Mouse (Mus musculus): ENCODE results near the gene Ing5. TPM values are rescaled to one million over a fixed set of nuclear protein-coding genes. Genes with fewer than 3 reads are reported as not detected.
"Not testable (repeated sequence)": the region's sequence is repeated elsewhere in the genome, so short reads cannot be mapped to it uniquely, and the experiment has no call there.

The Ing5 gene
- total and polyA plus RNA-seq, 3 experiments = 5.4 to 15.1 (median 13.0) TPM

DNA sequence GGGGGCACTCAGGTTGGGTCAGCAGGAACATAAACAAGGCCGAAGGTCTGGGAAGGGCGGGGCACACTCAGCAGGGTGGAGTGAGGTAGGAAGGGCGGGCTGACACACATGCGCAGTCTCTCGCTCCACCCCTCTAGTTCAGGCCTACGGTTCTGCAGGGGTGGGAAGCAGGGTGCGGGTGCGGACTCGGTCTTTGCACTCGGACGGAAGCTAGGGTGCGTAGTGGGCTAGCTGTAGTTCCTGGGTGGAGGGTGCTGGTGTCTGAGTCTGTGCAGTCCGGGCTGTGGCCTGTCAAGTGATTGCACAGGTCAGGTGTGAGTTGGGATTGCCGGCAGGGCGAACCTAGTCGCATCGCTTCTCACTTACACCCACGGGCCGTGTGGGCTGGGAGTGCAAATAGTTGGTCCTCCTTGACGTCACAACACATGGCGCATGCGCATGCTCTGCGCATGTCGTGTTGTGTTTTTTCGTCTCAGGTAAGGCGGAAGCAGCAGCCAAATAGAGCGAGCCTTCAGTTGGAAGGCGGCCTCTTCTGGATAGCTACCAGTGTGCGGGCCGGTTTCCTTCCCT is 21.4 kb downstream of the Ing5 start:
- intact Hi-C loops (cut with DNase I) = no loop called here
- H3K27me3 ChIP-seq (ENCODE audit: control insufficient read depth, insufficient read depth, low read length) = no peaks in the 10 kb centered on the region
- 1% methylated on average over 30 of the region's 30 CpGs for WGBS

GRCm38 (mm10) chr1:93825771-93826539 is 22.2 kb downstream of the Ing5 start:
- TF ChIP-seq CTCF (IDR thresholded peaks at IDR 0.05) (no peak), POLR2A (IDR thresholded peaks at IDR 0.05; ENCODE audit: insufficient read depth, low read depth, low read length) (no peak), EP300 (IDR thresholded peaks at IDR 0.05; ENCODE audit: insufficient read depth, low read depth, low read length) (no peak)
- Histone ChIP-seq H3K27me3 (ENCODE audit: control insufficient read depth, insufficient read depth, low read length) (no peaks in the 10 kb centered on the region), H3K36me3 (ENCODE audit: control insufficient read depth, insufficient read depth, low read length) (no peaks in the 10 kb centered on the region), H3K27ac (peak overlapping the region; percentile 91), H3K9ac (ENCODE audit: low read depth, low read length) (peak overlapping the region; percentile 67), H3K4me3 (peak overlapping the region; percentile 65), H3K79me2 (replicated peaks; ENCODE audit: control insufficient read depth, insufficient read depth, low read length) (no peaks in the 10 kb centered on the region), H3K4me1 (ENCODE audit: control insufficient read depth, insufficient read depth, low read length) (peaks cover 3% of the 10 kb centered on the region)
- intact Hi-C loops (cut with DNase I) = no loop called here
- WGBS = 44% methylated on average over 27 of the region's 27 CpGs
- peak in 1 of 2 experiments; percentile 41 for DNase-seq

More for the DNA sequence above, 21.4 kb downstream of the Ing5 start:
- peak; percentile 94 to 96 for DNase-seq
- H3K36me3 ChIP-seq (ENCODE audit: control insufficient read depth, insufficient read depth, low read length) = no peaks in the 10 kb centered on the region
- no peaks in the 10 kb centered on the region for H3K79me2 ChIP-seq (replicated peaks; ENCODE audit: control insufficient read depth, insufficient read depth, low read length)
- H3K9ac ChIP-seq (ENCODE audit: low read depth, low read length) = peak overlapping the region; percentile 67
- peak overlapping the region; percentile 65 for H3K4me3 ChIP-seq
- peaks cover 3% of the 10 kb centered on the region for H3K4me1 ChIP-seq (ENCODE audit: control insufficient read depth, insufficient read depth, low read length)
- H3K27ac ChIP-seq = peak overlapping the region; percentile 91
- peak; percentile 39 for TF ChIP-seq CTCF (IDR thresholded peaks at IDR 0.05)
- peak; percentile 99 for TF ChIP-seq POLR2A (IDR thresholded peaks at IDR 0.05; ENCODE audit: insufficient read depth, low read depth, low read length)
- TF ChIP-seq EP300 (IDR thresholded peaks at IDR 0.05; ENCODE audit: insufficient read depth, low read depth, low read length) = peak; percentile 43; the same call in 1 of the 2 replicates

DNA sequence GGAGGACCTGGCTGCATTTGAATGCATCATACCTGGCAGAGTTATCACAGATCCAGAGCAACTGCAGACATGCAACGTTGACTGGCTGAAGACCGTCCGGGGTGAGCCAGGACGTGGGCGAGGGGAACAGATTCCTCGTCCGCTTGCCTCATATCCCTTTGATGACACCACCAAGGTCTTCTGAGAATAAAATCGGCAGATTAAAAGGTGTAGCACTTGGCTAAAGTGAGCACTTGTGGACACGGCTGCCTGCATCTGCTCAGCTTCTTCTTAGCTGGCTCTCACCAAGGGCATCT is 22.7 kb downstream of the Ing5 start:
- Histone ChIP-seq H3K4me3 (no peak overlapping the region), H3K27me3 (ENCODE audit: control insufficient read depth, insufficient read depth, low read length) (no peaks in the 10 kb centered on the region), H3K27ac (no peak overlapping the region), H3K4me1 (ENCODE audit: control insufficient read depth, insufficient read depth, low read length) (peaks cover 3% of the 10 kb centered on the region), H3K36me3 (ENCODE audit: control insufficient read depth, insufficient read depth, low read length) (no peaks in the 10 kb centered on the region), H3K9ac (ENCODE audit: low read depth, low read length) (no peak overlapping the region), H3K79me2 (replicated peaks; ENCODE audit: control insufficient read depth, insufficient read depth, low read length) (no peaks in the 10 kb centered on the region)
- intact Hi-C loops (cut with DNase I) = no loop called here
- no peak for DNase-seq
- TF ChIP-seq POLR2A (IDR thresholded peaks at IDR 0.05; ENCODE audit: insufficient read depth, low read depth, low read length) (no peak), CTCF (IDR thresholded peaks at IDR 0.05) (no peak), EP300 (IDR thresholded peaks at IDR 0.05; ENCODE audit: insufficient read depth, low read depth, low read length) (no peak)
- WGBS = 88% methylated on average over 9 of the region's 9 CpGs

GRCm38 (mm10) chr1:93832754-93833360 is 29.1 kb downstream of the Ing5 start:
- H3K4me1 ChIP-seq (ENCODE audit: control insufficient read depth, insufficient read depth, low read length); H3K27me3 ChIP-seq (ENCODE audit: control insufficient read depth, insufficient read depth, low read length); H3K79me2 ChIP-seq (replicated peaks; ENCODE audit: control insufficient read depth, insufficient read depth, low read length); DNase-seq; H3K4me3 ChIP-seq; H3K9ac ChIP-seq (ENCODE audit: low read depth, low read length); H3K36me3 ChIP-seq (ENCODE audit: control insufficient read depth, insufficient read depth, low read length); H3K27ac ChIP-seq: not testable (repeated sequence)
- 61% methylated on average over 3 of the region's 4 CpGs for WGBS
- intact Hi-C loops (cut with DNase I) = loop anchor here (10.0 kb wide), 2 partner anchors 82 to 242 kb away; partner anchors contain the start of gene Gal3st2b
- TF ChIP-seq CTCF (IDR thresholded peaks at IDR 0.05) = peak; percentile 52

DNA sequence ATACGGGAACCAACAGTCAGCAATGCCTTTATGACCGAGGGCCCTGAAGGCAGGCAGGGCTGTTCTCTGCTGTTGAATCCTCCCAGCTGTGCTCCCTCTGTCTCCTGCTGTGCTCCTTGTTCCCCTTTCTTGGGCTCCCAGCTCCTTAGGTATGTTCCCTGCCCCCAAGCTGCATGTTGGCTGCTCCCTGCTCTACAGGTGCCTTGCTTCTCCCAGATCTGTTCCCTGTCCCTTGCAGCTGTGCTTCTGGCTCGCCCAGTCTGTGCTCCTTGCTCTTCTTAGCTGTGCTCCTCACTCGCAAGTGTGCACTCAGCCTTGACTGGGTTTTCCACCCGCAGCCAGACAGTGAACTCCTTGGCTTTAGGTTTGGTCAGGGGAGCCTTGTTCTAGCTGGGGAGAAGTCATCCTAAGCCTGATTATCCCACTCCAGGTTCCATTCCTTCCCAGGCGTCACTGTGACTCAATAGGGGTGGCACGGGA is 30.9 kb downstream of the Ing5 start:
- H3K36me3 ChIP-seq (ENCODE audit: control insufficient read depth, insufficient read depth, low read length) = no peaks in the 10 kb centered on the region
- WGBS = 84% methylated on average over 7 of the region's 7 CpGs
- H3K9ac ChIP-seq (ENCODE audit: low read depth, low read length) = no peak overlapping the region
- no peak overlapping the region for H3K4me3 ChIP-seq
- DNase-seq = no peak
- no peaks in the 10 kb centered on the region for H3K4me1 ChIP-seq (ENCODE audit: control insufficient read depth, insufficient read depth, low read length)
- H3K79me2 ChIP-seq (replicated peaks; ENCODE audit: control insufficient read depth, insufficient read depth, low read length) = no peaks in the 10 kb centered on the region
- no peak for TF ChIP-seq POLR2A (IDR thresholded peaks at IDR 0.05; ENCODE audit: insufficient read depth, low read depth, low read length)
- no peak for TF ChIP-seq CTCF (IDR thresholded peaks at IDR 0.05)
- no peak for TF ChIP-seq EP300 (IDR thresholded peaks at IDR 0.05; ENCODE audit: insufficient read depth, low read depth, low read length)
- H3K27ac ChIP-seq = no peak overlapping the region
- intact Hi-C loops (cut with DNase I) = loop anchor here (10.0 kb wide), 2 partner anchors 80 to 240 kb away; partner anchors contain the start of gene Gal3st2b
- H3K27me3 ChIP-seq (ENCODE audit: control insufficient read depth, insufficient read depth, low read length) = no peaks in the 10 kb centered on the region

GRCm38 (mm10) chr1:93835211-93835610 is 31.4 kb downstream of the Ing5 start:
- Histone ChIP-seq H3K9ac (ENCODE audit: low read depth, low read length) (no peak overlapping the region), H3K79me2 (replicated peaks; ENCODE audit: control insufficient read depth, insufficient read depth, low read length) (no peaks in the 10 kb centered on the region), H3K27ac (no peak overlapping the region), H3K36me3 (ENCODE audit: control insufficient read depth, insufficient read depth, low read length) (no peaks in the 10 kb centered on the region), H3K4me1 (ENCODE audit: control insufficient read depth, insufficient read depth, low read length) (no peaks in the 10 kb centered on the region), H3K27me3 (ENCODE audit: control insufficient read depth, insufficient read depth, low read length) (no peaks in the 10 kb centered on the region), H3K4me3 (no peak overlapping the region)
- no peak for DNase-seq
- WGBS = 94% methylated on average over 4 of the region's 4 CpGs
- intact Hi-C loops (cut with DNase I) = loop anchor here (10.0 kb wide), 2 partner anchors 80 to 240 kb away; partner anchors contain the start of gene Gal3st2b
- TF ChIP-seq CTCF (IDR thresholded peaks at IDR 0.05) = no peak
- no peak for TF ChIP-seq EP300 (IDR thresholded peaks at IDR 0.05; ENCODE audit: insufficient read depth, low read depth, low read length)
- no peak for TF ChIP-seq POLR2A (IDR thresholded peaks at IDR 0.05; ENCODE audit: insufficient read depth, low read depth, low read length)

Data from heart, adult 2 months (tissue).